Mouse (Mus musculus) CD4-positive, CD25-positive, alpha-beta regulatory T cell, adult 9 weeks (primary cell): ENCODE measurements around the gene S100a16. TPM values are rescaled to one million over a fixed set of nuclear protein-coding genes. Genes with fewer than 3 reads are reported as not detected.

Source experiments
- polyA plus RNA-seq: library from polyadenylated mRNA; unstranded; fragments of 100-300 nt; shearing (Covaris generic); gene quantifications from one replicate; pipeline ENCODE4 v1.2.1, GENCODE M21; 2017

S100a16 gene
- polyA plus RNA-seq: not detected

GRCm38 (mm10) chr3:90537141-90537904, at the start of gene S100a16:
Gene S100a16 (plus strand): TSS chr3:90537254.

GRCm38 (mm10) chr3:90490696-90491256, 46.3 kb upstream of the S100a16 start, which contains the start of gene Snapin:
Gene Snapin (minus strand): TSS chr3:90491033.

GRCm38 (mm10) chr3:90508950-90509746, 27.9 kb upstream of the S100a16 start, which contains the start of gene Chtop:
Gene Chtop (minus strand): TSS chr3:90509498.

GRCm38 (mm10) chr3:90513796-90514590, 23.1 kb upstream of the S100a16 start, which contains the start of the genes S100a1 and S100a13:
Gene S100a1 (minus strand): TSS chr3:90514392.
Gene S100a13 (plus strand): TSS chr3:90514435.

GRCm38 (mm10) chr3:90526580-90526979, 10.5 kb upstream of the S100a16 start, which contains the start of gene S100a14:
Gene S100a14 (plus strand): TSS chr3:90526856.

GRCm38 (mm10) chr3:90560008-90560628, 23.1 kb downstream of the S100a16 start, which contains the start of gene S100a3:
Gene S100a3 (plus strand): TSS chr3:90560578.

GRCm38 (mm10) chr3:90589947-90590346, 52.9 kb downstream of the S100a16 start, which contains the start of gene S100a2:
Gene S100a2 (plus strand): TSS chr3:90590247.

Other genes with a start within 250 kb of the S100a16 start
- gene Gatad2b, start 244.1 kb upstream of the S100a16 start, polyA plus RNA-seq: 13.5 TPM
- gene Slc27a3, start 147.3 kb upstream of the S100a16 start, polyA plus RNA-seq: 0.40 TPM
- gene Ints3, start 103.6 kb upstream of the S100a16 start, polyA plus RNA-seq: 41.4 TPM
- gene Npr1, start 71.4 kb upstream of the S100a16 start, polyA plus RNA-seq: not detected
- 117 TPM for gene Ilf2, start 61.1 kb upstream of the S100a16 start, polyA plus RNA-seq
- 93.2 TPM for gene Snapin, start 46.2 kb upstream of the S100a16 start, polyA plus RNA-seq
- 193 TPM for gene Chtop, start 27.8 kb upstream of the S100a16 start, polyA plus RNA-seq
- 3.7 TPM for gene S100a1, start 22.9 kb upstream of the S100a16 start, polyA plus RNA-seq
- 154 TPM for gene S100a13, start 22.8 kb upstream of the S100a16 start, polyA plus RNA-seq
- not detected for gene S100a14, start 10.4 kb upstream of the S100a16 start, polyA plus RNA-seq
- 1.9 TPM for gene S100a3, start 23.3 kb downstream of the S100a16 start, polyA plus RNA-seq
- gene S100a2, start 53.0 kb downstream of the S100a16 start, polyA plus RNA-seq: not detected
- gene Gm42674, start 64.7 kb downstream of the S100a16 start, polyA plus RNA-seq: not detected
- gene S100a4, start 66.5 kb downstream of the S100a16 start, polyA plus RNA-seq: 213 TPM
- gene S100a5, start 71.3 kb downstream of the S100a16 start, polyA plus RNA-seq: not detected
- gene S100a6, start 75.6 kb downstream of the S100a16 start, polyA plus RNA-seq: 296 TPM
- not detected for gene S100a7a, start 116.8 kb downstream of the S100a16 start, polyA plus RNA-seq
- gene S100a8, start 131.7 kb downstream of the S100a16 start, polyA plus RNA-seq: not detected
- not detected for gene S100a9, start 158.5 kb downstream of the S100a16 start, polyA plus RNA-seq
- gene Pglyrp4, start 189.7 kb downstream of the S100a16 start, polyA plus RNA-seq: not detected
- not detected for gene Gm5849, start 240.6 kb downstream of the S100a16 start, polyA plus RNA-seq